Mouse (Mus musculus) midbrain, embryonic 15.5 days (tissue): ENCODE results near the gene Golga2. TPM values are rescaled to one million over a fixed set of nuclear protein-coding genes. Genes with fewer than 3 reads are reported as not detected.
"Not testable (repeated sequence)": the region's sequence is repeated elsewhere in the genome, so short reads cannot be mapped to it uniquely, and the experiment has no call there.

ENCODE experiments used
- ATAC-seq: fragments of 200-750 bp; cut with Nextera tagmentation; replicated peaks from 2 replicates; pipeline ENCODE4 v1.8.0; 2017; ENCODE audit warnings: moderate TSS enrichment
- H3K27ac ChIP-seq: fragments of 300-500 bp; sonication (generic); 2 replicates; pipeline ENCODE4 v1.5.1; 2015; ENCODE audit warnings: mild to moderate bottlenecking, inconsistent platforms
- H3K27me3 ChIP-seq: fragments of 300-500 bp; sonication (generic); replicated peaks from 2 replicates; pipeline ENCODE4 v1.6.1; 2015; ENCODE audit warnings: inconsistent platforms
- H3K36me3 ChIP-seq: fragments of 300-500 bp; sonication (generic); replicated peaks from 2 replicates; pipeline ENCODE4 v1.6.1; 2015; ENCODE audit warnings: inconsistent platforms
- H3K4me1 ChIP-seq: fragments of 300-500 bp; sonication (generic); 2 replicates; pipeline ENCODE4 v1.6.1; 2015; ENCODE audit warnings: inconsistent platforms
- H3K4me2 ChIP-seq: fragments of 300-500 bp; sonication (generic); 2 replicates; pipeline ENCODE4 v1.6.1; 2015; ENCODE audit warnings: inconsistent platforms, mild to moderate bottlenecking, moderate library complexity
- H3K4me3 ChIP-seq: fragments of 300-500 bp; sonication (generic); 2 replicates; pipeline ENCODE4 v1.5.1; 2015; ENCODE audit warnings: mild to moderate bottlenecking, inconsistent platforms
- H3K9ac ChIP-seq: fragments of 300-500 bp; sonication (generic); 2 replicates; pipeline ENCODE4 v1.6.1; 2015; ENCODE audit warnings: mild to moderate bottlenecking, inconsistent platforms
- H3K9me3 ChIP-seq: fragments of 300-500 bp; sonication (generic); 2 replicates; pipeline ENCODE4 v1.6.1; 2016; ENCODE audit warnings: inconsistent platforms
- WGBS: fragments of 180-500 bp; shearing (Covaris S2); methylation state at CpG from one replicate; pipeline ENCODE4 v1.1.7; 2015; ENCODE audit warnings: mixed read lengths; 5-methylcytosine and 5-hydroxymethylcytosine counted together
- polyA plus RNA-seq: library from polyadenylated mRNA; unstranded; fragments of >200 nt; fragmentation: Nextera tagmentation; extraction: Ambion mirVana; gene quantifications from 2 replicates; pipeline ENCODE4 v1.2.1, GENCODE M21; 2015

The Golga2 gene
- polyA plus RNA-seq, 1 experiment from 2014 or later, result 34.1 TPM

DNA sequence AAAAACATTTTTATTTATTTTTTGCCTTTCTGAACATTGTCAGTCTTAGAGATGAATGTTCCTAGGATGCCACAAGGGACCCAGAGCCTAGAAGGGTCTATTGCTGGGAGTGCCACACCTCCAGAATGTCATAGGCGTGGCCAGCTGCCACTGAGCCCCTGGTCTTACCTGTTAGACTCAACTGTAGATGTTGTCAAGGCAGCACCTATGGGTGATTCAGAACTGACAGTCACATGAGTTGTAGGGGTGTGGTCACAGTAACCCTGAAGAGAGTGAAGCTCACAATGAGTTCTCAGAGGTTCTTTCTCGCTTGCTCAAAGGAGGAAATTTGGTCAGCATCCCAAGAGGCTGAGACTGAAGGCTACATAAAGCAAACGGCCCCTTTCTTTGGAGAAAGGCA lies 8.1 kb downstream of the Golga2 start:
- Histone ChIP-seq H3K27me3 (no peaks in the 10 kb centered on the region), H3K27ac (no peak overlapping the region), H3K36me3 (peaks cover 41% of the 10 kb centered on the region), H3K4me2 (no peak overlapping the region), H3K4me3 (no peak overlapping the region), H3K9me3 (no peaks in the 10 kb centered on the region), H3K4me1 (no peaks in the 10 kb centered on the region), H3K9ac (no peak overlapping the region)
- no peak for ATAC-seq
- 84% methylated on average over 3 of the region's 3 CpGs for WGBS

GRCm38 (mm10) chr2:32295842-32296241 lies 8.7 kb downstream of the Golga2 start:
- H3K36me3 ChIP-seq, result peaks cover 41% of the 10 kb centered on the region

GRCm38 (mm10) chr2:32299469-32299868 lies 12.3 kb downstream of the Golga2 start:
- no peaks in the 10 kb centered on the region for H3K27me3 ChIP-seq
- H3K4me2 ChIP-seq, result no peak overlapping the region
- H3K4me1 ChIP-seq, result no peaks in the 10 kb centered on the region
- 86% methylated on average over 4 of the region's 4 CpGs for WGBS
- H3K9ac ChIP-seq, result no peak overlapping the region
- ATAC-seq, result no peak
- peaks cover 66% of the 10 kb centered on the region for H3K36me3 ChIP-seq
- no peak overlapping the region for H3K27ac ChIP-seq
- H3K9me3 ChIP-seq, result no peaks in the 10 kb centered on the region
- no peak overlapping the region for H3K4me3 ChIP-seq

More at GRCm38 (mm10) chr2:32295842-32296241, 8.7 kb downstream of the Golga2 start:
- H3K9me3 ChIP-seq, H3K4me2 ChIP-seq, ATAC-seq, H3K4me3 ChIP-seq, H3K9ac ChIP-seq, H3K4me1 ChIP-seq, H3K27ac ChIP-seq, H3K27me3 ChIP-seq: not testable (repeated sequence)
- WGBS, result 88% methylated on average over 2 of the region's 2 CpGs

- Histone ChIP-seq H3K36me3 (peaks cover 65% of the 10 kb centered on the region), H3K27ac (no peak overlapping the region), H3K4me2 (no peak overlapping the region), H3K9me3 (no peaks in the 10 kb centered on the region), H3K4me1 (no peaks in the 10 kb centered on the region), H3K27me3 (no peaks in the 10 kb centered on the region), H3K4me3 (no peak overlapping the region), H3K9ac (no peak overlapping the region)
- 91% methylated on average over 10 of the region's 10 CpGs for WGBS
- no peak for ATAC-seq
Measured at GRCm38 (mm10) chr2:32302952-32303351, 15.8 kb downstream of the Golga2 start.

DNA sequence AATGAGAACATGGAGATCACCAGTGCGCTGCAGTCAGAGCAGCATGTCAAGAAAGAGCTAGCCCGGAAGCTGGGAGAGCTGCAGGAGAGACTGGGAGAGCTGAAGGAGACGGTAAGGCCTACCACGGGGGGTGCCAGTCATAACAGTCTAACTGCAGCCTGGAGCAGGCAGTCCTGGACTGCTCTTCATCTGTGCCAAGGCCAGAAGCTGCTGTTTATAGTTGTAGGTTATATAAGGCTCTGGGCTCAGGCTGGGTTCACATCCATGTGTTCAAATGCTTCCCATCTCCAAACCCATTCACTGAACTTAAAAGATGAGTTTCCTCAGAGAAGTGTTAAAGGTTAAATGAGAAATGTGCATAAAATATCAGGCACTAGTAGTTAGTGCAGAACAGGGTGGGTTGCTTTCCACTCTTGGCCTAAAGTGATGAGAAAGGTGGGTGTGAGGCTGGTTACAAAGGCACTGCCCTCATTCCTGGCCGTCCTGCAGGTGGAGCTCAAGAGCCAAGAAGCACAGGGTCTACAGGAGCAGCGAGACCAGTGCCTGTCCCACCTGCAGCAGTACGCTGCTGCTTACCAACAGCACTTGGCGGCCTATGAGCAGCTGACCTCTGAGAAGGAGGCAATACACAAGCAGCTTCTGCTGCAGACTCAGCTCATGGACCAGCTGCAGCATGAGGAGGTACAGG lies 17.1 kb downstream of the Golga2 start:
- Histone ChIP-seq H3K9me3 (no peaks in the 10 kb centered on the region), H3K36me3 (peaks cover 55% of the 10 kb centered on the region), H3K9ac (no peak overlapping the region), H3K4me3 (no peak overlapping the region), H3K4me1 (no peaks in the 10 kb centered on the region), H3K27me3 (no peaks in the 10 kb centered on the region), H3K27ac (no peak overlapping the region), H3K4me2 (no peak overlapping the region)
- ATAC-seq, result 0 out of 2 replicates have a peak, but pooled peaks have one; percentile 18
- WGBS, result 57% methylated on average over 8 of the region's 8 CpGs

DNA sequence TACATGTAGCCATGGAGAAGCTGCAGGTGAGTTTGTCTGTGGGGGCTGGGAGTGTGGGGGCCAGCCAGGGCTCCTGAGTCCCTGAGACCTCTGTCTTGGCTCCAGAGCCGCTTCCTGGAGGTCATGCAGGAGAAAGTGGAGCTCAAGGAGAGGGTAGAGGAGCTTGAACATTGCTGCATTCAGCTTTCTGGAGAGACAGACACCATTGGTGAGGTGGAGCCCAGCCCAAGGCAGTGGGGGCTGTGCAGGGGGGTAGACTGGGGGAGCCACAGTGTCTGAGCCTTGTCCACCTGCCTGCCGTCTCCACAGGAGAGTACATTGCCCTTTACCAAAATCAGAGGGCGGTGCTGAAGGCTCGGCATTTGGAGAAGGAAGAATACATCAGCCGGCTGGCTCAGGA lies 18.5 kb downstream of the Golga2 start:
- H3K36me3 ChIP-seq, result peaks cover 56% of the 10 kb centered on the region
- H3K4me2 ChIP-seq, result no peak overlapping the region
- no peaks in the 10 kb centered on the region for H3K4me1 ChIP-seq
- no peak for ATAC-seq
- no peak overlapping the region for H3K4me3 ChIP-seq
- no peaks in the 10 kb centered on the region for H3K9me3 ChIP-seq
- 87% methylated on average over 5 of the region's 5 CpGs for WGBS
- no peak overlapping the region for H3K27ac ChIP-seq
- H3K27me3 ChIP-seq, result no peaks in the 10 kb centered on the region
- no peak overlapping the region for H3K9ac ChIP-seq

DNA sequence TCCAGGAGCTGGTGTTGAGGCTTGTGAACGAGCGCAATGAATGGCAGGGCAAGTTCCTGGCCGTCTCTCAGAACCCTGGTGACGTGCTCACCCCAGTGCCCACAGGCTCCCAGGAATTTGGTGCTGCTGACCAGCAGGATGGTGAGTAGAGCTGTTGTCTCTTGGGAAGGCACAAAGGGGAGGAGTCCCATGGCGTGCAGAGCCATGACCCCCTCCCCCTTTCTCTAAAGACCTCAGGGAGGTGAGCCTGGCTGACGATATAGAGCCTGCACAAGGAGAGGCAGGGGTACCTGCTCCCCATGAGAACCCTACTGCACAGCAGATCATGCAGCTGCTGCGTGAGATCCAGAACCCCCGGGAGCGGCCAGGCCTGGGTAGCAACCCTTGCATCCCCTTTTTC lies 19.0 kb downstream of the Golga2 start:
- H3K27me3 ChIP-seq, result no peaks in the 10 kb centered on the region
- 85% methylated on average over 9 of the region's 9 CpGs for WGBS
- H3K4me1 ChIP-seq, result no peaks in the 10 kb centered on the region
- H3K4me2 ChIP-seq, result no peak overlapping the region
- no peak overlapping the region for H3K27ac ChIP-seq
- H3K4me3 ChIP-seq, result no peak overlapping the region
- no peak for ATAC-seq
- no peak overlapping the region for H3K9ac ChIP-seq
- no peaks in the 10 kb centered on the region for H3K9me3 ChIP-seq
- peaks cover 55% of the 10 kb centered on the region for H3K36me3 ChIP-seq

- H3K36me3 ChIP-seq, result peaks cover 44% of the 10 kb centered on the region
- H3K9me3 ChIP-seq, result no peaks in the 10 kb centered on the region
- 90% methylated on average over 6 of the region's 6 CpGs for WGBS
- H3K9ac ChIP-seq, result no peak overlapping the region
- no peak overlapping the region for H3K4me3 ChIP-seq
- no peak overlapping the region for H3K4me2 ChIP-seq
- no peaks in the 10 kb centered on the region for H3K27me3 ChIP-seq
- H3K4me1 ChIP-seq, result peaks cover 10% of the 10 kb centered on the region
- H3K27ac ChIP-seq, result no peak overlapping the region
- ATAC-seq, result no peak
Measured at GRCm38 (mm10) chr2:32307247-32307798, 20.1 kb downstream of the Golga2 start.

DNA sequence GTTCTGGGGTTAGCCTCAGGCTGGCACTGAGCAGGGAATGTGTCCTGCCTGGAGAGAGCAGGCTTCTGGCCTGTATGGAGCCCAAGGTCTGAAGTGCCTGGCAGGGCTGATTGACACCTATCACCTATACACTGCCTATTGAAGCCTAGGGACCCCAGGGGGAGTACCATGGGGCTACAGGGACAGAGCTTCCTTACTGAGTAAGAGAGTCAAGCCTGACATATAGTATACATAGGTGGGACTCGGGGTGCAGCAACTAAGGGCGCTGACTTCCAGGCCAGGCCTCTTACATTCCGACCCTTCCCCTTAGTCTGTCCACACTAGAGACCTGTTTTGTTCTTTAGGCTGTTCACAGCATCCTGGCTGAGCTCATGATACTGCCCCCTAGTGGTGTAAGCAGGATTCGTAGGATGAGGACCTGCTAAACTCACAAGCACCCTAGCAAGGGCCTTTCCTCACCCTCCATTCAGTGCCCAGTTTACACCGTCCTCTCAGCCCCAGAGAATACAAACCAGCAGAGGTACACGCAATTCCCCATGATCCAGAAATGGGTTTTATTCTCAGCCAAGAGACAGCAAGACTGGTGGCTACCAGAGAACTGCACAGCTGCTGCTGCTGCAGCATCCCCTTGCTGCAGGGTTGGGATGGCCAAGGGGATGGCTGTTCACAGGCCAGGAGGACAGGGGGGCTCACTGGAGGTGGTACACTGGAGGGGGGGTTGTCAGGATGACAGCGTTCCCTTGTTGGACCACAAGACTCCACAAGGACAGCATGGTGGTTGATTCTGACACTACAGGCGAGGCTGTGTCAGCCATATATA lies 21.0 kb downstream of the Golga2 start:
- no peaks in the 10 kb centered on the region for H3K9me3 ChIP-seq
- H3K4me3 ChIP-seq, result no peak overlapping the region
- H3K36me3 ChIP-seq, result peaks cover 37% of the 10 kb centered on the region
- no peak overlapping the region for H3K4me2 ChIP-seq
- no peaks in the 10 kb centered on the region for H3K27me3 ChIP-seq
- H3K9ac ChIP-seq, result no peak overlapping the region
- WGBS, result 44% methylated on average over 8 of the region's 8 CpGs
- H3K4me1 ChIP-seq, result peaks cover 10% of the 10 kb centered on the region
- ATAC-seq, result peak; percentile 19; the same call in 1 of the 2 replicates
- no peak overlapping the region for H3K27ac ChIP-seq

DNA sequence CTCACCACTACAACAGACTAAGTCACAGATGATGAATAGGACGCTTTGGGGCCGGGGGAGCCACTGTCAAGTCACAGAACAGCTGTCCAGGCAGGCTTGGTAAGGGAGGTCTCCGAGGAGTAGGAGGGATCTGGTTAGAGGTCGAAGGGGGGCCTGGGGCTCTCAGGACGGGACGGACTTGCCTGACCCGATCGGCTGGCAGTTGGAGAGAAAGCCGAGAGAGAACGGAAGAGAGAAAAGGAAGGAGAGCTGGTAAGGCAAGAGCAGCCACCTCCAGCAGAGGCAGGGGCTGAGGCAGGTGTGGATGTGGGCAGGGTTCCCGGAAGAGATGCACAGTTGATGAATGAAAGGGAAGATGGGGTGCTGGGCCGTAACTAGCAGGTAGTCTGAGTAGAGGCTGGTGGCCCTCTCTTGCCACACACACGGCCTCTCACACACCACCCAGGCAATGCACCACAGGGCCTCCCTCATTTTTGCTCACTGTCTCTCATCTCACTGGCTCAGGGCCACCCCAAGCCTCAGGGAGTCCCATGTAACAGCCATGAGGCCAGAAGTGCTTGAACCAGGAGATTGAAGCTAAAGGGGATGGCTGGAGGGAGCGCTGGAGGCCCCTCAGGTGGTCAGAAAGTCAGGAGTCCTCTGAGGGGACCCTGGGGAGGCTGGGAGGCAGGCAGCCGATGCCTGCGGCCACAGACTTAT lies 21.8 kb downstream of the Golga2 start:
- Histone ChIP-seq H3K27me3 (no peaks in the 10 kb centered on the region), H3K36me3 (peaks cover 29% of the 10 kb centered on the region), H3K4me1 (peaks cover 10% of the 10 kb centered on the region), H3K9me3 (no peaks in the 10 kb centered on the region), H3K9ac (no peak overlapping the region), H3K4me2 (no peak overlapping the region), H3K4me3 (no peak overlapping the region), H3K27ac (no peak overlapping the region)
- 92% methylated on average over 16 of the region's 16 CpGs for WGBS
- no peak for ATAC-seq

DNA sequence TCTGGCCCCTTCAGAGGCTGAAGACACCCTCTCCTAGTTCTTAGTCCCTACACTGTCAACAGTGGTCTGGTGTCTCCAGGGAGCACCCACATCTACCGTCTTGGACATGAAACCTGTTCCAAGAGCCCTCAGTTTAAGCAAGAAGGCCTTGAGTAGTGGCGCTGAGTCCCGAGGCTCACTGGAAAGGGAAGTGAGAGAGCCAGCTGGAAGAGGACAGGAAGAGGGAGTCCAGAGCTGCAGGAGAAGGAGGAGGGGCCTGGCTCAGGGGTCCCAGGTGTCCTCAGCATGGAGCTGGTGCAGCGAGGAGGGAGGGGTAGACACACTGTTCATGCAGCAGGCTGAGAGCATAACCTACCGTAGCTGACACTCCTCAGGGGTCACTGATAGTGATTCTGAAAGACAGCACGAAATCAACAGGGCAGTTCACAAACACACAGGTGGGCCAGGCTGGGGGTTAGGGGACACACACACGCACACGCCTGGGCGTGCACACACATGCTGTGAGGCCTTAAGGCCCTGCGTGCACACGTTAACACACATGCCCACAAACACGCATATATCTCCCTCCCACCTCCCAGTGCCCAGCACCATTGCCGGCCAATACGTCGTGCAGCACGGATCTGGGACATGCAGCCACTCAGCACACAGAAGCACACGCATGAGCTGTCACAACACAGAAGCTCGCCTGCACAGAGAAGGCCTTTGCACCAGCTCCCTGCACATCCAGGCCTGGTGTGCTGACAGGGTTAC lies 23.1 kb downstream of the Golga2 start:
- Histone ChIP-seq H3K9ac (no peak overlapping the region), H3K27me3 (no peaks in the 10 kb centered on the region), H3K9me3 (no peaks in the 10 kb centered on the region), H3K4me1 (peaks cover 10% of the 10 kb centered on the region), H3K4me3 (no peak overlapping the region), H3K27ac (no peak overlapping the region), H3K4me2 (no peak overlapping the region), H3K36me3 (peaks cover 22% of the 10 kb centered on the region; the same call in 1 of the 2 replicates)
- 86% methylated on average over 18 of the region's 18 CpGs for WGBS
- no peak for ATAC-seq
